Mouse (Mus musculus) MEL (cell line): Measurements from ENCODE around the gene Zdhhc17. TPM values are rescaled to one million over a fixed set of nuclear protein-coding genes. Genes with fewer than 3 reads are reported as not detected.

Experiments used
- DNase-seq: peaks from one replicate; pipeline ENCODE4 v3.0.0; 2011; ENCODE audit warnings: low read depth, low spot score
- H3K27ac ChIP-seq: 2 replicates; pipeline ENCODE4 v1.5.1; 2012; ENCODE audit warnings: low read depth, mild to moderate bottlenecking, control low read depth, low read length, moderate library complexity; ENCODE audit not compliant: control insufficient read depth
- H3K27me3 ChIP-seq, 2 experiments: fragments of 150-350 bp in 1 of 2; sonication (generic) in 1 of 2; 2 replicates each; pipeline ENCODE4 v1.6.1; 2012; ENCODE audit warnings: low read length in 2 of 2, mild to moderate bottlenecking in 2 of 2, improper control_type of control experiment in 1 of 2, moderate library complexity in 1 of 2; ENCODE audit not compliant: insufficient read depth in 2 of 2, control insufficient read depth in 1 of 2
- H3K36me3 ChIP-seq, 2 experiments: 2 replicates each; pipeline ENCODE4 v1.6.1; 2012 to 2014; ENCODE audit warnings: low read length in 2 of 2, improper control_type of control experiment in 1 of 2, inconsistent platforms in 1 of 2, mild to moderate bottlenecking in 1 of 2; ENCODE audit not compliant: insufficient read depth in 2 of 2, control insufficient read depth in 1 of 2
- H3K4me1 ChIP-seq, 2 experiments: fragments of 150-350 bp in 1 of 2; sonication (generic) in 1 of 2; 2 replicates each; pipeline ENCODE4 v1.6.1; 2012; ENCODE audit warnings: low read length in 2 of 2, improper control_type of control experiment in 1 of 2, mild to moderate bottlenecking in 1 of 2; ENCODE audit not compliant: insufficient read depth in 2 of 2, control insufficient read depth in 1 of 2
- H3K4me3 ChIP-seq, 2 experiments: fragments of 150-350 bp in 1 of 2; sonication (generic) in 1 of 2; 2 replicates each; pipeline ENCODE4 v1.5.1; 2012; ENCODE audit warnings: low read depth in 2 of 2, low read length in 2 of 2, mild to moderate bottlenecking in 2 of 2, moderate library complexity in 2 of 2, control low read depth in 1 of 2, improper control_type of control experiment in 1 of 2; ENCODE audit not compliant: control insufficient read depth in 1 of 2, insufficient read depth in 1 of 2
- H3K79me2 ChIP-seq: 2 replicates; pipeline ENCODE4 v1.6.1; 2012; ENCODE audit warnings: mild to moderate bottlenecking, low read length, moderate library complexity; ENCODE audit not compliant: control insufficient read depth, poor library complexity, insufficient read depth
- H3K9ac ChIP-seq: 2 replicates; pipeline ENCODE4 v1.6.1; 2012; ENCODE audit warnings: low read depth, mild to moderate bottlenecking, control low read depth, low read length, moderate library complexity; ENCODE audit not compliant: control insufficient read depth, poor library complexity, severe bottlenecking
- H3K9me3 ChIP-seq: fragments of 150-350 bp; sonication (generic); replicated peaks from 2 replicates; pipeline ENCODE4 v1.6.1; 2012; ENCODE audit warnings: mild to moderate bottlenecking, low read length, improper control_type of control experiment, moderate library complexity; ENCODE audit not compliant: insufficient read depth
- CHD1 ChIP-seq: IDR thresholded peaks from 2 replicates; pipeline ENCODE4 v1.6.1; 2012; ENCODE audit warnings: low read depth, mild to moderate bottlenecking, inconsistent platforms, low read length, improper control_type of control experiment
- CHD2 ChIP-seq: IDR thresholded peaks from 2 replicates; pipeline ENCODE4 v1.6.1; 2011; ENCODE audit warnings: low read length, improper control_type of control experiment
- CTCF ChIP-seq, 3 experiments: IDR thresholded peaks in 2 of 3; conservative IDR thresholded peaks in 1 of 3; 2 replicates each; pipeline ENCODE4 v1.5.1; 2011 to 2012; ENCODE audit warnings: low read length in 3 of 3, low read depth in 2 of 3, mild to moderate bottlenecking in 2 of 3, improper control_type of control experiment in 1 of 3, inconsistent platforms in 1 of 3, mixed read lengths in 1 of 3, moderate library complexity in 1 of 3; ENCODE audit not compliant: control insufficient read depth in 1 of 3, insufficient read depth in 1 of 3, poor library complexity in 1 of 3, severe bottlenecking in 1 of 3
- E2F4 ChIP-seq: IDR thresholded peaks from 2 replicates; pipeline ENCODE4 v1.6.1; 2011; ENCODE audit warnings: low read depth, low read length, improper control_type of control experiment, borderline replicate concordance
- EP300 ChIP-seq, 2 experiments: IDR thresholded peaks; 2 replicates each; pipeline ENCODE4 v1.6.1; 2011; ENCODE audit warnings: improper control_type of control experiment in 2 of 2, low read length in 2 of 2, low read depth in 1 of 2, mild to moderate bottlenecking in 1 of 2
- ETS1 ChIP-seq: IDR thresholded peaks from 2 replicates; pipeline ENCODE4 v1.6.1; 2012; ENCODE audit warnings: low read depth, mild to moderate bottlenecking, inconsistent platforms, low read length, improper control_type of control experiment, moderate library complexity
- GABPA ChIP-seq: IDR thresholded peaks from 2 replicates; pipeline ENCODE4 v1.6.1; 2012; ENCODE audit warnings: low read depth, mild to moderate bottlenecking, inconsistent platforms, low read length, improper control_type of control experiment, moderate library complexity
- GATA1 ChIP-seq: IDR thresholded peaks from 2 replicates; pipeline ENCODE4 v1.6.1; 2011; ENCODE audit warnings: low read depth, low read length, improper control_type of control experiment
- HCFC1 ChIP-seq: IDR thresholded peaks from 2 replicates; pipeline ENCODE4 v1.6.1; 2012; ENCODE audit warnings: low read depth, mild to moderate bottlenecking, inconsistent platforms, low read length, improper control_type of control experiment, moderate library complexity
- MAFK ChIP-seq: IDR thresholded peaks from 2 replicates; pipeline ENCODE4 v1.6.1; 2011; ENCODE audit warnings: low read depth, mild to moderate bottlenecking, low read length, improper control_type of control experiment, borderline replicate concordance
- MAX ChIP-seq: IDR thresholded peaks from 2 replicates; pipeline ENCODE4 v1.6.1; 2011; ENCODE audit warnings: low read length, improper control_type of control experiment
- MAZ ChIP-seq: IDR thresholded peaks from 2 replicates; pipeline ENCODE4 v1.6.1; 2012; ENCODE audit warnings: low read depth, mild to moderate bottlenecking, inconsistent platforms, low read length, improper control_type of control experiment
- MYB ChIP-seq: IDR thresholded peaks from 2 replicates; pipeline ENCODE4 v1.6.1; 2011; ENCODE audit warnings: mild to moderate bottlenecking, low read depth, low read length, improper control_type of control experiment
- MYC ChIP-seq: IDR thresholded peaks from 2 replicates; pipeline ENCODE4 v1.6.1; 2011; ENCODE audit warnings: low read depth, mild to moderate bottlenecking, low read length, improper control_type of control experiment, moderate library complexity
- NELFE ChIP-seq: IDR thresholded peaks from 2 replicates; pipeline ENCODE4 v1.6.1; 2011; ENCODE audit warnings: low read depth, low read length, improper control_type of control experiment
- POLR2A ChIP-seq, 2 experiments: IDR thresholded peaks; 2 replicates each; pipeline ENCODE4 v1.6.1; 2011 to 2012; ENCODE audit warnings: low read length in 2 of 2, mild to moderate bottlenecking in 2 of 2, control low read depth in 1 of 2, improper control_type of control experiment in 1 of 2, low read depth in 1 of 2, moderate library complexity in 1 of 2; ENCODE audit not compliant: control insufficient read depth in 1 of 2, insufficient read depth in 1 of 2, poor library complexity in 1 of 2
- POLR2AphosphoS2 ChIP-seq: IDR thresholded peaks from 2 replicates; pipeline ENCODE4 v1.6.1; 2011; ENCODE audit warnings: low read length, improper control_type of control experiment
- RAD21 ChIP-seq: IDR thresholded peaks from 2 replicates; pipeline ENCODE4 v1.6.1; 2011; ENCODE audit warnings: mild to moderate bottlenecking, low read depth, low read length, improper control_type of control experiment
- RCOR1 ChIP-seq: IDR thresholded peaks from 2 replicates; pipeline ENCODE4 v1.6.1; 2012; ENCODE audit warnings: low read depth, mild to moderate bottlenecking, inconsistent platforms, low read length, improper control_type of control experiment
- SIN3A ChIP-seq: IDR thresholded peaks from 2 replicates; pipeline ENCODE4 v1.6.1; 2012; ENCODE audit warnings: low read length, improper control_type of control experiment, inconsistent platforms
- SMC3 ChIP-seq: IDR thresholded peaks from 2 replicates; pipeline ENCODE4 v1.6.1; 2011; ENCODE audit warnings: low read depth, low read length, improper control_type of control experiment
- TBP ChIP-seq: IDR thresholded peaks from 2 replicates; pipeline ENCODE4 v1.8.0; 2011; ENCODE audit warnings: low read depth, low read length, improper control_type of control experiment
- TCF12 ChIP-seq: IDR thresholded peaks from 2 replicates; pipeline ENCODE4 v1.6.1; 2014; ENCODE audit warnings: low read depth, mild to moderate bottlenecking, inconsistent platforms, low read length, improper control_type of control experiment, moderate library complexity
- UBTF ChIP-seq: IDR thresholded peaks from 2 replicates; pipeline ENCODE4 v1.6.1; 2012; ENCODE audit warnings: low read depth, mild to moderate bottlenecking, inconsistent platforms, low read length, improper control_type of control experiment, moderate library complexity, borderline replicate concordance; ENCODE audit not compliant: insufficient read depth
- USF1 ChIP-seq: IDR thresholded peaks from 2 replicates; pipeline ENCODE4 v1.6.1; 2014; ENCODE audit warnings: low read depth, mild to moderate bottlenecking, inconsistent platforms, low read length, improper control_type of control experiment, moderate library complexity
- ZC3H11A ChIP-seq: IDR thresholded peaks from 2 replicates; pipeline ENCODE4 v1.6.1; 2012; ENCODE audit warnings: low read depth, mild to moderate bottlenecking, inconsistent platforms, low read length, improper control_type of control experiment
- ZMIZ1 ChIP-seq: IDR thresholded peaks from 2 replicates; pipeline ENCODE4 v1.6.1; 2012; ENCODE audit warnings: low read depth, mild to moderate bottlenecking, inconsistent platforms, low read length, improper control_type of control experiment, moderate library complexity
- ZNF384 ChIP-seq: IDR thresholded peaks from 2 replicates; pipeline ENCODE4 v1.6.1; 2012; ENCODE audit warnings: low read depth, mild to moderate bottlenecking, inconsistent platforms, low read length, improper control_type of control experiment
- polyA plus RNA-seq, 2 experiments: library from polyadenylated mRNA; stranded (reverse) in 1 of 2; unstranded in 1 of 2; fragments of >175 nt in 1 of 2; fragments of >200 nt in 1 of 2; gene quantifications; 2 replicates each; pipeline versions ENCODE4 v1.2.1 to v1.2.4; 2012; ENCODE audit warnings: low replicate concordance in 2 of 2, low read depth in 1 of 2; ENCODE audit not compliant: insufficient read length in 2 of 2, insufficient read depth in 1 of 2, missing spikeins in 1 of 2
- total RNA-seq: library from RNA; depleted of rRNA; stranded (reverse); fragments of 300-350 nt; gene quantifications from 2 replicates; pipeline ENCODE4 v1.2.3, GENCODE M21; 2012

Gene Zdhhc17
- total and polyA plus RNA-seq, 3 experiments, result 14.9 to 16.6 TPM; not detected in 1

GRCm38 (mm10) chr10:110962172-110962571 is 47.8 kb downstream of the Zdhhc17 start:
- no peak overlapping the region for H3K4me3 ChIP-seq
- no peak overlapping the region for H3K9ac ChIP-seq
- no peak overlapping the region for H3K27ac ChIP-seq

GRCm38 (mm10) chr10:110960841-110961240 is 49.1 kb downstream of the Zdhhc17 start:
- no peak for DNase-seq
- no peaks in the 10 kb centered on the region for H3K9me3 ChIP-seq
- TF ChIP-seq SIN3A (no peak), GATA1 (no peak), ZNF384 (no peak), UBTF (no peak), TBP (no peak), CHD1 (no peak), MYB (no peak), MYC (no peak), POLR2AphosphoS2 (no peak), GABPA (no peak), EP300 (IDR thresholded peaks at IDR 0.05; ENCODE audit: low read depth in 1 of 2, low read length in 2 of 2) (no peak), CHD2 (no peak), NELFE (no peak), E2F4 (no peak), TCF12 (no peak), SMC3 (no peak), HCFC1 (no peak), MAZ (no peak)
- no peaks in the 10 kb centered on the region for H3K79me2 ChIP-seq
- H3K27ac ChIP-seq, result no peak overlapping the region
- no peaks in the 10 kb centered on the region for H3K27me3 ChIP-seq
- H3K4me3 ChIP-seq, result no peak overlapping the region
- no peaks in the 10 kb centered on the region for H3K4me1 ChIP-seq
- H3K36me3 ChIP-seq, result peaks cover 0 to 20% of the 10 kb centered on the region in 2 experiments; a peak in 3 of 4 replicates
- no peak overlapping the region for H3K9ac ChIP-seq

More at GRCm38 (mm10) chr10:110962172-110962571, 47.8 kb downstream of the Zdhhc17 start:
- DNase-seq, result peak; percentile 18
- Histone ChIP-seq H3K4me1 (no peaks in the 10 kb centered on the region), H3K79me2 (no peaks in the 10 kb centered on the region), H3K27me3 (no peaks in the 10 kb centered on the region), H3K9me3 (no peaks in the 10 kb centered on the region), H3K36me3 (peaks cover 0 to 20% of the 10 kb centered on the region in 2 experiments; a peak in 3 of 4 replicates)
- TF ChIP-seq SIN3A, result no peak
- no peak for TF ChIP-seq ZMIZ1
- TF ChIP-seq MAX, result no peak
- no peak for TF ChIP-seq ETS1
- TF ChIP-seq ZNF384, result 0 out of 2 replicates have a peak, but pooled peaks have one; percentile 35
- TF ChIP-seq RCOR1, result no peak
- TF ChIP-seq CHD1, result no peak
- TF ChIP-seq USF1, result peak; percentile 20; the same call in 1 of the 2 replicates
- TF ChIP-seq MAFK, result no peak
- TF ChIP-seq ZC3H11A, result no peak
- no peak for TF ChIP-seq TBP
- no peak for TF ChIP-seq MAZ
- TF ChIP-seq NELFE, result no peak
- TF ChIP-seq RAD21, result peak; percentile 27
- no peak for TF ChIP-seq MYB
- TF ChIP-seq POLR2A (IDR thresholded peaks at IDR 0.05; ENCODE audit: control insufficient read depth in 1 of 2, insufficient read depth in 1 of 2, low read depth in 1 of 2, low read length in 2 of 2, poor library complexity in 1 of 2), result no peak
- TF ChIP-seq HCFC1, result no peak
- TF ChIP-seq GABPA, result no peak
- peak; percentile 11 to 47 (median 39); a peak in 4 of 6 replicates for TF ChIP-seq CTCF (IDR thresholded peaks at IDR 0.05 in 2 of 3, conservative IDR thresholded peaks at IDR 0.05 in 1 of 3; ENCODE audit: control insufficient read depth in 1 of 3, insufficient read depth in 1 of 3, low read depth in 2 of 3, low read length in 3 of 3, poor library complexity in 1 of 3, severe bottlenecking in 1 of 3)
